Mouse (Mus musculus): ENCODE data around the gene Vegfb.
"Not testable (repeated sequence)": the region's sequence is repeated elsewhere in the genome, so short reads cannot be mapped to it uniquely, and the experiment has no call there.

Vegfb gene

DNA sequence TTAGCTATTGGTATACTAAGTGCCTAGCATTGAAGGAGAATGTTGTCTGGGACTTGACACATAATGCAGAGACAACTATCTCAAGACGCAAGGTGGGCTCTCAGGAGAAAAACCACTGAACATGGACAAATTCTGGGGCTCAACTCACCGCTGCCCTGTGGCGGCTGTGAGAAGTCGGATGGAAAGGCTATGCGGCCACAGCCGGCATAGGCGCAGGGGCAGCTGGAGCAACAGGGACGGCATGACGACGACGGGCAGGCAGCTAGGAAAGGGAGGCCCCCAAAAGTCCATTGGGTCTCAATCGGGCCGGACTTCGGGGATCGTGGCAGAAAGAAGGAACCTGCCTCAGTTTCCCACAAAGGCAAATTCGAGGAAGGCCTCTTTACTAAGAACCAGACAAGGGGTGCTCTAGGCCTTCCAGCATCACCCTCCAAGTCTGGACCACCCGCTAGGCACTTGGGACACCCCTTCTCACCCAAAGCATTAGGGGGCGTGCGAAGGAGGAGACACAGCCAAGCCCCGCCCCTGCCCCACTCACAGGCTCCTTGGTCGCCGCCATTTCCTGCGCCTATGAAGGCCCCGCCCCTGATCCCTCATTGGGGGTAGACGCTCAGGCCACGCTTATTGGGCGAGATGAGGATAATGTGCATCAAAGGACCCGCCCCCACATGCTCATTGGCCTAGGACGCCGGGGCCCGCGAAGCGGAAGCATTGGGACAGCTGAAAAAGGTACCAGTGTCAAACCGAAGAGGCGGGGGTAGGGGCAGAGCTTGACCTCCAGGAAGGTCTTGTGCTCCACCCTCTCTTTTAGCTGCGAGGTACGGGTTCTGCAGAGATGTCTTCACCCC is 4.8 kb upstream of the Vegfb start, which contains the start of gene Dnajc4:
TSS of gene Dnajc4 (minus strand) at position 562 of the 848 bp plus-strand sequence.
- DNase-seq (ENCODE audit: low read depth): peak; percentile 96

DNA sequence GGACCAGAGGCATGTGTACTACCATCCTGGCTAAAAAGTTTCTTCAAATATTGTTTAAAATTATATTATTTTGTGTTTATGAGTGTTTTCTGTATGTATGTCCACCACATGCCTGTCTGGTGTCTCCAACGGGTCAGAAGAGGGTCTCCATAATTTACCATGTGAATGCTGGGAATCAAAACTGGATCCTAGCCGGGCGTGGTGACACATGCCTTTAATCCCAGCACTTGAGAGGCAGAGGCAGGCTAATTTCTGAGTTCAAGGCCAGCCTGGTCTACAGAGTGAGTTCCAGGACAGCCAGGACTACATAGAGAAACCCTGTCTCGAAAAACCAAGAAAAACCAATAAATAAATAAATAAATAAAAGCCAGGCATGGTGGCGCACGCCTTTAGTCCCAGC is 3.7 kb upstream of the Vegfb start:
- DNase-seq (ENCODE audit: low read depth): not testable (repeated sequence)

DNA sequence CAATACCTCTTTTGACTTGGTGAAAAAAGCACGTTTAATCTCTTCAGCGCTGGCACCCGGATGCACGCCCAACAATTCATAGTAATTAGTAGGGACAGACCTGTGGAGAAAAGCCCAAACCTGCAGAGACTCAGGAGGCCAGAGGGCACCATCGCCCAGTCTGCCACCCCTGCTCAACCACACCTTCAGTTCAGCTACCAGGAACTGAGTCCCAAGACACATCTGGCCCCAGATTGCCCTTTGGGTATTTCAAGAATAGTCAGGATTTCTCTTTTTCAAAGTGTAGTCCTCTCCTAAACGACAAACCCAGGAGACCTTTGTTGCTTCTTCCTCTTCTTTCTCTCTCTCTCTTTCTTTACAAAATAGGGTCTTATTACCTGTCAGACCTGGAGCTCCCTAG is 3.3 kb upstream of the Vegfb start:
- DNase-seq (ENCODE audit: low read depth): no peak

DNA sequence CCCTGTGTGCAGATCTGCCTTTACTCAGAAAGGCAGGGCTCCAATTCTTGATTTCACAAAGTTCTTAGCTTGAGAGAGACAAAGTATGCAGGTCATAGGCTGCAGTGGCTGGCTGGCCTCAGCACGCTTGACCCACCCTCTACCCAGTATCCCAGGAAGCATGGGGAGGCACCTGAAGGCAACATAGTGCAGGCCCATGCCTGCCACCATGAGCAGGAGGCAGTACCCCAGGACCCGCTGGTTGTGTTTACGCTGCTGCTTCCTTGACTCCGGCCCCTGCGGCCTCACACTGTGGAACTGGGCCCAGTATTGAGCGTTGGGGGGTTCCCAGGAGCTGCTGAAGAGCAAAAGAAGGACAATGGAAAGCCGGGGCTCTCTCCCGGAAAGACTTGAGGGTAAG is 1.8 kb upstream of the Vegfb start:
- DNase-seq (ENCODE audit: low read depth): no peak

DNA sequence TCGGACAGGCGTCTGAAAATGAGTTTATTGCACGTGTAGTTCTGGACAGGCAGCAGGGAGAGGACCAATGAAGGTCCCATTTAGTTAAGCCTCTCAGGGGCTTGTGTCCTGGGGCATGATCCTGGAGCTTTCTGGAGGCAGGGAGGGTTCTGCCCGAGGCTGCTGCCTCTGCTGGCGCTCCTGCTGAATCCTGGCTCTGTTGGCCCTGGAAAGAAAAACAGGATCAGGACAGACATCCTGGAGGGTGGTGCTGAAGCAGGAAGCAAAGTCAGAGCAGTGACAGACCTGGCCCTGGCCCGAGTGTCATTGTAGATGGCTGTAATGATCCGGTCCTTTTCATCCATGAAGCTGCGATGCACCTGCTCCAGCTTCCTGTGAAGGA is 444 bp upstream of the Vegfb start:
- DNase-seq (ENCODE audit: low read depth): no peak

DNA sequence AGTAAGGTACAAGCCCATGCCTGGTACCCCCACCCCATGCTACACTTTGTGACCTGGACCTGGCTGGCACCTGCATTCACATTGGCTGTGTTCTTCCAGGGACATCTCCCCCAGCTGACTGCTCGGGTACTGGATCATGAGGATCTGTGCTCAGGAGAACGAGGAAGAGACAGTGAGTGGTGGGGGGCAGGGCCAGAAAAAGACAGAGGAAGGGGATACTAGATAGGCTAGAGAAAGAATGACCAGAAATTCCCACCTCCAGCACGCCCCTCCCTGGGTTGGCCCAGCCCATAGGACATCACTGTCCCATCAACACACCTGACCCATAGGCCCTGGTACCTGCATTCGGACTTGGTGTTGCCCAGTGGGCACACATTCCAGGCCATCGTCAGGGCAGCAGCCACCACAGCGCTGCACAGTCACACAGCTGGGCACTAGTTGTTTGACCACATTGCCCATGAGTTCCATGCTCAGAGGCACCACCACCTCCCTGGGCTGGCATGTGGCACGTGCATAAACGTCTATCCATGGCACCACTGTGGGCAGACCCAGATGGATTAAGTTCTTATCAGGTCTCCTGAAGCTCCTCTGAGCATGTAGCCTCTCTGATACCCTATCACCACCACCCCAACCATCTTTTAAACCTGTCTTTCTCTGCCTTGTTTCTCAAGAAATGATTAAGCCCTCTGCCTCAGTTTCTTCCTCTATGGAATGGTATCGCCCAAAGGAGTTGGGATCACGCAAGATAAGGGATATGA is 1.3 kb downstream of the Vegfb start:
- DNase-seq (ENCODE audit: low read depth): no peak

DNA sequence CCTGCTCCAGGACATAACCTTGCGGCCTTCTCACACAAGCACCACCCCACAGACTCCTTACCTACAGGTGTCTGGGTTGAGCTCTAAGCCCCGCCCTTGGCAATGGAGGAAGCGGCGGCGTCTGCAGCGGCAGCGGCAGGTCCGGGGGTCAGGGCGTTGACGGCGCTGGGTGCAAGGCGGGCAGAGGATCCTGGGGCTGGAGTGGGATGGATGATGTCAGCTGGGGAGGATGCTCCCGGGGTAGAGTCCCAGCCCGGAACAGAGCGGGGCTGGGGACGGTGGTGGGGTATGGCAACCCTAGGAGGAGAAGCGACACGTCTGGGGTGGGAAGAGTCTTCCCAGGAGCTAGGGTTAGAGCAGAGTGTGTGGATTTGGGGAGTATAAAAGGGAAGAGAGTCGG is 2.2 kb downstream of the Vegfb start:
- no peak for DNase-seq (ENCODE audit: low read depth)

DNA sequence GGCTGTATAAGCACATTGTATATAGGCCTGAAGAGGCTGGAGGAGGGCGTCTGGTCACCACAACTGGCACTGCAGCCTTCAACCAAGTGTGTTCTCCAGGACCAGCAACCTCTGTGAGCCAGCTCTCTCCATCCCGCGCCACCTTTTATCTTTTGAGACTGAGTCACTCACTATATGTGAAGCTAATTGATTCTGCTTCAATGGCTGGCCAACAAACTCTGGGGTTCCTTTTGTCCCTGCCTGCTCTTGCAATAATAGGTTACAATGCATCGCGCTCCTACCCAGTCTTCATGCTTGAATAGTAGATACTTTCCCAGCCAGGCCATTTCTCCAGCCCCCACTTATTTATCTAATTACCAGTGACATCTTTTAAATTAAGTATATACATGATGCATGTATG is 3.8 kb downstream of the Vegfb start:
- DNase-seq (ENCODE audit: low read depth): no peak

DNA sequence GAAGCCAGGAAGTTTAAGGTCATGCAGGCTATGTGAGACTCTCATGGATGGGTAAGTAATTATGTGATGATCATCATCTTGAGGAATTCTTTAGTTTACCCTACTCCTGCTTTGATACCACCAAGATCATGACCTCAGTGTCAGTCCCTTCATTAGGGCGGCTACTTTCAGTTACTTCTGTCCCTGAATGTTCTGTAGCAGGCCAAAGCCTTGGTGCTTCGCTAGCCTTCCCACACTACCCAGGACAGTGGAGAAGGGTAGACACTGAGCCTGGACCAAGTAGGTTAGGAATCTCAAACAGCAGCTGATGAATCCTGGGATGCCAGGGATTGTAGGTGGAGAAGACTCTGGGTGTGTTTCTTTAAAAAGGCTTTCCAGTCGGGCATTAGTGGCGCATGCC is 6.0 kb downstream of the Vegfb start:
- no peak for DNase-seq (ENCODE audit: low read depth)

DNA sequence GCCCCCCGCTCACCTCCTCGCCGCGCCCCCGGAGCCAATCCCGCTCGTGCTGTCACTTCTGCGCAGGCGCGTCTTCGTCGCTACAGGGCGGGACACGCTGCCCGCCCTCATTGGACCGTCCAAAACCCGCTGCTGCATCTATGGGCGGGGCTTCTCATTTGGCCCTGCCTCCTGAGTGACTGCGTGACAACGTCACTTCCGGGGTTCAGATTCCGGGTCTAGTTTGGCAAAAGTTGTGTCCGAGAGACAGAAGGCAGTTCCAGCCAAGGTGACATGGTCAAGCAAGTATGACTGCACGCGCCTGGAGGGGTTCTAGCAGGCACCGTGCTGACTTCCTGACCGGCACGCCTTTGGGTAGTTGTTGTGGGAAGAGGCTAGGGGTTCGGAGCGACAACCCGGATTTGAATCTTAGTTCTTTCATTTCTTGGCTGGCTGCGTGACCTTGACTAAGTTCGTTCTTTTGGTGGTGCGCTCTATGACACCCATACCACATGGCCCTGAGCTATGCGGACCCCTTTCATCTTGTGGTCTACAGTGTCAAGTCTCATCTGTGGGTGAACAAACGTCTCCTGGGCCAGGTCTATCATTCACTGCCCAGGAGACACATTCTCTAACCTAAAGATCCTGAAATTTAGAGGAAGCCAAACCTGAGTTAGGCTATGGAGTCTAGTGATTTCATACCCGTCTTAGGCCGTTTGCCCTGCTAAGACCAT is 6.9 kb downstream of the Vegfb start, which contains the start of gene Fkbp2:
TSS of gene Fkbp2 (minus strand) at position 121 of the 713 bp plus-strand sequence.
- peak; percentile 99 for DNase-seq (ENCODE audit: low read depth)

DNA sequence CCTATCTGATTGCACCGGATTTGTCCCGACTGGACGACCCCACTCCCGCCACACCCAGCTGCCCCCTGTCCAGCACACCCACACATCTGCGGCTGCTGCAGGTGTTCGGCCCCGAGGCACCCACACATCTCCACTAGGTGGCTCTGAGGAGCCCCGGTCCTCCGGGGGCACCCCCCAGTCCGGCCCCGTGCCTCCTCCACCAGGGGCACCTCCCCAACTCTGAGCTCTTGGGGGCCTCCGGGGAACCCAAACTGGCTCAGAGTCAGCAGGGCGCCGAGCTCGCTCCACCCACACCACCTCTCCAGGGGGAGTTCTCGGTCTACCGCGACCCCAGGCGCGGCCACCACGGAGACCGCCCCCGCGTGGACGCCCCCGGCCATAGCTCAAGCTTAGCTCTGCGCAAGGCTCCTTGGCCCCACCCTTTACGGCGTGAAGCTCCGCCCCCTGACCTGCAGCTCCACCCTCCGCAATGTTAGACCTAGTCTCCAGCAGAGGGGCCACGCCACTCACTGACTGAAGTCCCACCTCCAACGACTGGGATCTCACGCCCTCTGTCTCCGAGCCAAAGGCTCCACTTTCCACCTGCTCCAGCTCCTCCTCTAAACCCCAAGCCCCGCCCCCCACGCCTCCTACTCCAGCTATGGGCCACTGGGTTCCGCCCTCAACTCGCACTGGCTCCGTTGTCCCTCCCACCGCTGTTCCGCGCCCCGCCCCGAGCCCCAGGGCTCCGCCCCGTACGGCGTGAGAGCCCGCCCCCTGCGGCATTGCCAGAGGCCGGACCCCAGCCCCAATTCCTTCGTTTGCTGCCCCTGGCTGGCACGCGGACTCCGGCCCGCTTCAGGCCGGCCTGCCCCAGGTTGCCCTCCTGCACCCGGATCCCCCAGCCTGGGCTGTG is 7.7 kb downstream of the Vegfb start:
- DNase-seq (ENCODE audit: low read depth): peak; percentile 99

DNA sequence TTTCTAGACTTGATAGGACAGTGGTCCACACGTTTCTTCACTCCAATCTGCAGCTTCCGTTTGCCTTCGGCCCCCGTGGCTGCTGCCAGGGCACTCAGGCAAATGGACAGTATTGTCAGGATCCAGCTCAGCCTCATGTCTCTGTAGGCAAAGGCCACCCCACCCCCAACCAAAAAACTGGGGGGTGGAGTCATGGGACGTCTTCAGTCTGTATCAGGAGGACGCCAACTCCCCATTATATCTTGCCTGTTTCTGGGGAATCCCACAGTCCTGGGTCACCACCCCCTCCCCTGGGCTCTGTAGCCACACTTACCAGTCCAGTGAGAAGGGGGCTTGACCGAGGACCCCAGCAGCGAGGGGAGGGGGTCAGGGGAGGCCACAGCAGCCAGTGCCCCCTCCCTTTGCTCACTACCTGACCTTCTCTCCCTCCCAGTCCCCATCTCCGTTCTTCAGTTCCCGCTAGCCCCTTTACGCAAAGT is 8.4 kb downstream of the Vegfb start:
- peak; percentile 53 for DNase-seq (ENCODE audit: low read depth)

DNA sequence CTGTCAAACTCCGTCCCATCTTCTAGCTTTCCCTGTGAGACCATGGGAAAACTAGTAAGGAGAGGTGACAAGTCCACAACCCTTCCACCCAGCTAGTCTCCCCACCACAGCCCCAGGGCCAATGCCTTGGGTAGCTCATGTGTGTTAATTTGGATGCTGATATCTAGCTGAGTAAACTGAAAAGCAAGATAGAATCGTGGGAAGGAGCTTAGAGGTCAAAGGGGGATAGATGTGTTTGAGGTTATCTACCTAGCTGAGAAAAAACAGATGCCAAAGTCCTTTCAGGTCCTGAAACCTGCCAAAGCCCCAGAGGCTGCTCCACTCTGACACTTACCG is 8.8 kb downstream of the Vegfb start:
- DNase-seq (ENCODE audit: low read depth): no peak

DNA sequence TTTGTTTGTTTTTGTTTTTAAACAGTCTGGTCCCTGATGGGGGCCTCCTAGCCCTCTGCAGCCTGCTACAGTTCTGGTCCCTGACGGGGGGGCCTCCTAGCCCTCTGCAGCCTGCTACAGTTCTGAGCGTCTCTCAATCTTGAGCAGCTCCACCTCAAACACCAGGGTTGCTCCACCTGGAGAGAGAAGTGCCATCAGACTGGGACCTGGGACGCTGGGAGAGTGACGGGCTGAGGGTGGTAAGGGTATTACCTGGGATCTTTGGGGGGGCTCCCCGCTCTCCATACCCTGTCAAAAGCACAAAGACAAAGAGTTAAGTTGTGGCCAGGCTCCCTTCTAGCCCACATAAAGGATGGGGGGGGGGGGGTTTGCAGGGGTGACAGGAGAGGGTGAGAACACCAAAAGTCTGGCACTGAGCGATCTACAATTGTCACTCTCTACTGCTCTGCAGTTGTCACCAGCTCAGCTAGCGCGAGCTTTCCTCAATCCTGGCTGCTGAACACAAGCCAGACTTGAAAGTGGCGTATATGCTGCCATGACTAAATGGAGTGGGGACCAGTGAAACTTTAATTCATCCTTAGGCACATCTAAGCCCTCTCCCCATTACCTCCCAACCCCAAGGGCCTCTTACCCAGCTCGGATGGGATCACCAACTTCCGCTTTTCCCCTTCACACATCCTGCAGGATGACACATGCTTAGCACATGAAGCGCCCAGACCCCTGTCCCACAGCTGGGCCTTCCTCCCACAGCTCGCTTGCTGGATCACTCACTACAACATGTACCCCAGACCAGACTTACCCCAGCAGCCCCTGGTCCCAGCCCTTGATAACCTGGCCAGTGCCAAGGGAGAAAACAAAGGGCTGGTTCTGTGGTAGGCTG is 9.5 kb downstream of the Vegfb start:
- DNase-seq (ENCODE audit: low read depth): no peak

DNA sequence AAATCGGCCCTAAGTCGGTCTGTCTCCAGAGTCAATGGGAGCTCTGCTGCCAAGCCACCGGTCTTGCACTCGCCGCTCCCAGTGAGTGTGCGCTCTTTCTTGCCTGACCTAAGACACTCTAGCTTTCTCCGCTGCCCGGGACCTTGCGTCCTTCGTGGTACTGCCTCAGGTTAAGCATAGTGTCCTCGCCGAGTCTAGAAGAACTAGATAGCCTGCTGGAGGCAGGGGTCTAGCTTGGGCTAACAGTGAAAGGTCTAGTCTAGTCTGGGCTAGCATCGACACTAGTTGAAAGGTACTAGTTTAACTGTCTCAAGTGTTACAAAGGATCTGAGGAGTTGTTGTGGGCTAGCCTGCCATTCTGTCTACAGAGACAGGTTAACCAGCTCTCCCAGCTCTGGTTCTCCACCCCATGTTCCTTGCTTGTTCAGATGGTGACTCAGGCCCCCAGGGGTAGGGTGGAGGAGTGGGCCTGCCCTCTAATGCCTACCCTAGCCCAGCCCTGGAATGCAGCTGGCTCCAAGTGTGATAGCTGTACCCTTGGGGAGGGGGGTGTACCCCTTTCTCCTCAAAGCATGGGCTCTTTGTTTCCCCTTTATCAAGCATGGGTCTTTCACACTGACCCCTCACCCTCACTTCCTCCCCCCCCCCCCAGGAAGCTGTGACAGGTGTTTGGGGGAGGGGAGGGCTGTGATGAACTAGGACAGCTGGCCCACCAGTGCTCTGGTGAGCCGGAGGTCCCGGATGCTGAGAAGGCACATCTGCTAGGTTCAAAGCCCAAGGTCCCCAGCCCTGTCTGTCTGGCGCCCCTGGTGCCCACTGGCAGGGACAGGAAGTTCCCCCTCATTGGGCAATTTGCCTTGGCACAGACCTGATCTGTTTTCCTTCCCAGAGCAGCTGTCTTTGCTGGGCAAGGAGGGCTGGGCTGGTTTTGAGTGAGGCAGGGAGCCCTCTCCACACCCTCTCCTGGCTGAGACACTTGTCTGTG is 11.6 kb downstream of the Vegfb start, which contains the start of gene Plcb3:
TSS of gene Plcb3 (minus strand) at position 934 of the 985 bp plus-strand sequence.
- DNase-seq (ENCODE audit: low read depth): peak; percentile 74

DNA sequence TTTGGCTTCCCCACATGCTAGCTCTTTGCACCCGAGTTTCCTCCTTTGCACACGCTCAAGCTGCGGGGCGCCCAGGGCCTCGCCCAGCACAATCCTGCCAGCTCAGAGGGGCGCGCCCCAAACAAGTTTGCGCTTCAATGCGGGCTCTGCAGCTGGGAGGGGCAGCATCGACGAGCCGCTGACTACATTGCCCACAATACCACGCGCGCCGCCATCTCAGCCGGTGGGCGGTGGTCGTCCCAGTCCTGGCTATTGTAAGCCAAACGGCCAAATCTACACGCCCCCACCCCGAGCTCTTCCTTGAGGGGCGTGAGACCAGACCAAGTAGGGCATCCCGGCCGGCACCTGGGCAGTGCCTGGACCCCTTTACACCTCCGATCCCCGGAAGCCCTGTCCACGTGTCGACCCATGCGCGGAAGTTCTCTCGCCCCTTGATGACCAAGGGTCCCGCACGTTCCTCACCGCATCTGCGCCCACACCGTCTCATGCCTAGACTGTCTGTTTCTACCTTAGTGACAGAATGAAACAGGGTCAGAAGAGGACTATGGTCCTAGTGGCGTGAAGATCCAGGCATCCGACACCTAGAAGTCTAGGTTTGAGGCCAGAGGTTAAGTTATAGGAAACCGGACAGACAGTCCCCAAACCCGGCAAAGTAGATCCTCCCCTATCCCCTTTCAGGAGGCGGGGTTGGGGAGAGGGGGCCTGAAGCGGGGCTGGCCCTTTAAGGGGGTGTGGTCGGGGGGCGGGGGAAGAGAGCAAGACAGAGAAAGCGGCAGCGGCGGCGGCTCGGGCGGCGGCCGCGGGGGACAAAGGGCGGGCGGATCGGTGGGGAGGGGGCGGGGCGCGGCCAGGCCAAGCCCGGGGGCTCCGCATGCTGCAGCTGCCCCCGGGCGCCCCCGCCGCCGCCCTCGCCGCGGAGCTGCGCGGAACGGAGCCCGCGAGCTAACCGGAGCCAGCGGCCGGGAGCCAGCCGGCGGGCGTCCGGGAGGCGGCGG is 12.9 kb downstream of the Vegfb start, which contains the start of gene Ppp1r14b:
TSS of gene Ppp1r14b (plus strand) at position 758 of the 995 bp plus-strand sequence.
- peak; percentile 80 for DNase-seq (ENCODE audit: low read depth)

DNA sequence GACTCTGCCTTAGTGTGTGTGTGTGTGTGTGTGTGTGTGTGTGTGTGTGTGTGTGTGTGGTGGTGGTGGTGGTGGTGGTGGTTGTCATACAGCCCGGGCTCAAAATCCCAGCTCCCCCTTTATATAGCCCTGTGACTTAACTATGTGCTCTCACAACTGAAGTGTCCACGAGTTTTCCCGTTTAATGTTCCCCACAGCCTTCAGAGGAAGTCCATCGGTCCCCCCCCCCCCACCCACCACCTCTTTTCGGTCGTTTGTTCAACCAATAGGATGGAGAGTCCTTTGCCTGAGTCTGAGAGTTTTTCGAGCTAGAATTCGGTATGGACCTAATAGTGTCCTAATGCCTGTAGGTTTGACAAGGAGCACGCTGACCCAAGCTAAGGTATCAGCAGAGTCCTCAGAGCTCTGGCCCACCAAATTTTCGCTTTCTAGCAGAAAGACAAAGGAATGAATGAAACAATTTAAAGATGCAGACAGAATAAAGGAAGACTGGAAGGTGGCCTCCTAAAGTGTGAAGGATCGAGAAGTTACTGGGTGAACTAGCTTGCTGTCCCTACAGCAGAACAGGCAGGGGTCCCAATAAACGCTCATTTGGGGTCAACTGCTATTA is 13.8 kb downstream of the Vegfb start:
- DNase-seq (ENCODE audit: low read depth): no peak

All from naive thymus-derived CD4-positive, alpha-beta T cell, adult 2 months (primary cell).